Mouse (Mus musculus) olfactory bulb, adult 2 months (tissue): ENCODE measurements around the gene Ric3. TPM values are rescaled to one million over a fixed set of nuclear protein-coding genes. Genes with fewer than 3 reads are reported as not detected.

Experiments
- H3K27ac ChIP-seq: fragments of 200-500 bp; 2 replicates; pipeline ENCODE4 v1.5.1; 2012; ENCODE audit warnings: low read depth, low read length; ENCODE audit not compliant: insufficient read depth
- H3K4me1 ChIP-seq: fragments of 200-500 bp; 2 replicates; pipeline ENCODE4 v1.6.1; 2012; ENCODE audit warnings: low read length; ENCODE audit not compliant: control insufficient read depth, insufficient read depth
- H3K4me3 ChIP-seq: fragments of 200-500 bp; 2 replicates; pipeline ENCODE4 v1.5.1; 2012; ENCODE audit warnings: mild to moderate bottlenecking, low read depth, low read length, moderate library complexity; ENCODE audit not compliant: insufficient read depth
- CTCF ChIP-seq: fragments of 200-500 bp; IDR thresholded peaks from 2 replicates; pipeline ENCODE4 v1.5.1; 2012; ENCODE audit warnings: low read depth, mild to moderate bottlenecking, low read length, moderate library complexity; ENCODE audit not compliant: insufficient read depth
- POLR2A ChIP-seq: fragments of 200-500 bp; IDR thresholded peaks from 2 replicates; pipeline ENCODE4 v1.6.1; 2012; ENCODE audit warnings: mild to moderate bottlenecking, low read depth, low read length, moderate library complexity; ENCODE audit not compliant: insufficient read depth
- WGBS: fragments of 180-500 bp; shearing (Covaris S2); methylation state at CpG from one replicate; pipeline ENCODE4 v1.1.7; 2018; 5-methylcytosine and 5-hydroxymethylcytosine counted together
- polyA plus RNA-seq: library from polyadenylated mRNA; stranded (reverse); fragments of >200 nt; gene quantifications from 2 replicates; pipeline ENCODE4 v1.2.4, GENCODE M21; 2012; ENCODE audit warnings: low replicate concordance; ENCODE audit not compliant: missing spikeins, insufficient read depth, insufficient read length

Ric3 gene
- polyA plus RNA-seq, 1 experiment: not detected

DNA sequence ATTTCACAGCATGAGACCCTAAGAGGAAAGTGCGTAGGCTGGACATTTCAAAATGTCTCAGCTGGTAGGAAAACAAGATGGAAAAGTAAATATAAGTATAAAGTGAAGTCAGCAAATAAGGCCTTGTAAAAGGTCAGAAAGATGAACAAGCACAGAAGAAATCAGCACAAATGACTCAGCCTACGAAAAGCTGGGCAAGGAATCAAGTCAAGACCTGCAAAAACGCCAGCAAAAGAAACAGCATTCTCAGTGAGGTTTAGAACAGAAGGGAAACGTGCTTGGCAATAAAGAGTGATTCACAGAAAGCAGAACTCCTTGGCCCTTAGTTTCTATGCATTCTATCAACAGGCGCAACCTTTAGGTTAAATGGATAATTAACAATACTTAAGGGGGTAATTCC lies 10.8 kb downstream of the Ric3 start:
- Histone ChIP-seq H3K4me1 (peaks cover 2% of the 10 kb centered on the region; the same call in 1 of the 2 replicates), H3K4me3 (no peak overlapping the region), H3K27ac (no peak overlapping the region)
- 35% methylated on average over 5 of the region's 5 CpGs for WGBS
- TF ChIP-seq CTCF (no peak), POLR2A (no peak)

DNA sequence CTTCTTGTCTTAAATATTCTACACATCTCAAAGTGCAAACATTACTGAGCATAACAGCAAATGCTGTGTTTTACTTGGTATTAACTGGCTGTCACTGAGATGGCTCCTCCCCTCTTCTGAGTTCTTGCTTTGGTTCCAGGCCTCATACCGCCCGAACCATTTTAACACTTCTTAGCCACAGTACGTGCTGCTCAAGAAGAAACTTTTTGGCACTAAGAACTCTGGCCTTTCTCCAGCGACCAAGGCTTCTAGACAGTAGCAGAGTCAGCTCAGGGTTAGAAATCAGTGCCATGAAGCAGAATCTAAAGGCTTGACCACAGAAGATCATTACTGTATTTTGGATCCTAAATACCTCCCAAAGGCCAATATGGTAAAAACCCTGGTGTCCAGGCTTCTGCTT lies 13.5 kb downstream of the Ric3 start:
- Histone ChIP-seq H3K27ac (no peak overlapping the region), H3K4me3 (no peak overlapping the region), H3K4me1 (peaks cover 2% of the 10 kb centered on the region; the same call in 1 of the 2 replicates)
- WGBS: 65% methylated on average over 4 of the region's 4 CpGs
- TF ChIP-seq POLR2A: no peak
- no peak for TF ChIP-seq CTCF

DNA sequence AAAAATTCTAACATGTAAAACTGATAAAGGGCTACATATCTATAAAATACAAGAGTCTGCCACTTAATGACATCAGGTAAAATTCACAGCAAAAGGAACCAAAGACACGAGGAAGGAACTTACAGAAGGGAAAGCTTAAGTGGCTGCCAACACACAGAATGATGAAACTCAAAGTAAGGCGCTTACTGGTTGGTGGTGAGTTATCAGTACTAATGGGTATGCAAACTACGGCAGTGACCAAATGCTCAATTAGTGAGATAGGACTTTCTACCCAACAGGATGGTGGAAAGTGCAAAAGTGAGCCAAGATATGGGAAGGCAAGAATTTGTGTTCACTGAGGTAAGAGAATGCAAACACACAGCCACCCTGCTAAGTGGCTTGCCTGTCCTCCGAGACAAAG lies 23.6 kb downstream of the Ric3 start:
- no peak overlapping the region for H3K4me3 ChIP-seq
- no peaks in the 10 kb centered on the region for H3K4me1 ChIP-seq
- 93% methylated on average over 4 of the region's 4 CpGs for WGBS
- no peak overlapping the region for H3K27ac ChIP-seq
- TF ChIP-seq CTCF (no peak), POLR2A (no peak)

DNA sequence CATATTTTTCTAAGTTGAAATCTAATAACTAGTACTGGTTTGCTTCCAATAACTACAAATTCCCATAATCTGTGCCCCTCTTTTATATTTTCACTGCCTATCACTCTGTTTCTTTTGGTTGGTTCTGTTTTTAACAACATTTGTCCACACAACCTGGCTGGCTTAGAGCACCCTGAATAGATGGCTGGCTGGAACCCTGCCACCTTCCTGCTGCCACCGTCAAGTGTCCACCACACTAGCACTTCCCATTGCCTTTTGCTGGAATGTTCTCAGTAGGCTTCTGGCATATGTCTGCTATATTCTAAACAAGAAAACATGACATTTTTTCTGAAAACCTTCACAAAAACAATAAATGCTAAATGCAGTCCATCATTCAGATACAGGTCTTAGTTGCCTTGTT lies 32.3 kb downstream of the Ric3 start:
- 73% methylated on average over 1 of the region's 1 CpGs for WGBS
- TF ChIP-seq CTCF (no peak), POLR2A (no peak)

DNA sequence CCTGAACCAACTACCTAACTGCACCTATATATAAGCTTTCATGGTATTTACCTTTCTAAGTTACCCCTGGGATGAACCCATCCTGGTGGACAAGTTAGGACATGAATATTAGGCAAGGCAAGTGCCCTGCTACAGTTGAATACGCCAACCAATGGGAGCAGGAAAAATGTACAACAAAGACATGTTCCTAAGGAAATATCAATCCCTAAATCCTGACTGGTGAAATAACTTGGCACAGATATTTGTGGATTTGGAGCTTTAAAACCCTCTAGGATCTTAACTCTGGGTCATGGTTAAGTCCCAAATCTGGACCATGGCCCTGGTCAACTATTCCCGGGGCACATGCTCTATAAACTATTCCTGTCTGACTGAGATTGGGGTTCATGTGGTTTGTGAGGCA lies 37.3 kb downstream of the Ric3 start:
- TF ChIP-seq POLR2A: no peak
- Histone ChIP-seq H3K27ac (no peak overlapping the region), H3K4me1 (no peaks in the 10 kb centered on the region), H3K4me3 (no peak overlapping the region)
- WGBS: 94% methylated on average over 2 of the region's 2 CpGs

More for the DNA sequence above, 32.3 kb downstream of the Ric3 start:
- no peaks in the 10 kb centered on the region for H3K4me1 ChIP-seq
- H3K27ac ChIP-seq: no peak overlapping the region
- H3K4me3 ChIP-seq: no peak overlapping the region

DNA sequence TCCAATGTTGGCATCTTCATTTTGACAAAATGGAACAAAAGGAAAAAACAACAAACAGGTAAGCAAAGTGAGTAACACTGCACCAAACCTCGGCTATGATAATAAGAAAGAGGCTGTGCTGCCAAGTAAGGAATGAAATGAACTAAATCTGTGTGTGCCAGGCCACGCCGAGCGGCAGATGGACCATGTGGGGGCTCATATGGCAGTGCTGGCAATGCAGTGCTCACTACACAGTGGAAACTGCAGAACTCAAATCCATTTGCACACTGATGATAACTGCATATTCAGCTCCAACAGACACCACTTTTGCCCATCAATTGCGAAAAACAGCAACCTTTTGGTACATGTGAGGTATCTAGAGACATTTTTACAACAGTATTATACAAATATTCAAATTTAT lies 43.7 kb downstream of the Ric3 start:
- TF ChIP-seq CTCF (no peak), POLR2A (no peak)
- Histone ChIP-seq H3K4me3 (no peak overlapping the region), H3K27ac (no peak overlapping the region), H3K4me1 (0 out of 2 replicates have a peak, but pooled peaks cover 2% of the 10 kb centered on the region)
- 82% methylated on average over 5 of the region's 5 CpGs for WGBS

DNA sequence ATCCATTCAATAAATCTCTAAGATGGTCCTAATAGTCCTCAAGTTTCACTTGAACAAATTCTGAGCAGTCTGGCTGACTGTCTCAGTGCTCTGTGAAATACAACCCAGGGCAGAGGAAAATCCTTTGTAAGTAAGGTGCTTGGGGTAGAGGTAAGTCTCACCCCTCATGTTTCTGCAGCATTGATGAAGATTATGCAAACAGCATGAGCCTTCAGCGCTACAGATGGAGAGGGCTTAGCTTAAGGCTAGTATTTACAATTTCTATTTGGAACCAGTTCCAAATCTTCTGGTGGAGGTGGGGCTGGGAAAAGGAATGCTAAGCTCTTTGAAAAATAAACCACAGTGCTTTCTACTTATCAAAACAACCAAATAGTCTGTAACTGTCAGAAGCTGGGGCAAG lies 44.1 kb downstream of the Ric3 start:
- Histone ChIP-seq H3K4me1 (0 out of 2 replicates have a peak, but pooled peaks cover 2% of the 10 kb centered on the region), H3K4me3 (no peak overlapping the region), H3K27ac (no peak overlapping the region)
- no peak for TF ChIP-seq POLR2A
- no peak for TF ChIP-seq CTCF
- 43% methylated on average over 1 of the region's 1 CpGs for WGBS

DNA sequence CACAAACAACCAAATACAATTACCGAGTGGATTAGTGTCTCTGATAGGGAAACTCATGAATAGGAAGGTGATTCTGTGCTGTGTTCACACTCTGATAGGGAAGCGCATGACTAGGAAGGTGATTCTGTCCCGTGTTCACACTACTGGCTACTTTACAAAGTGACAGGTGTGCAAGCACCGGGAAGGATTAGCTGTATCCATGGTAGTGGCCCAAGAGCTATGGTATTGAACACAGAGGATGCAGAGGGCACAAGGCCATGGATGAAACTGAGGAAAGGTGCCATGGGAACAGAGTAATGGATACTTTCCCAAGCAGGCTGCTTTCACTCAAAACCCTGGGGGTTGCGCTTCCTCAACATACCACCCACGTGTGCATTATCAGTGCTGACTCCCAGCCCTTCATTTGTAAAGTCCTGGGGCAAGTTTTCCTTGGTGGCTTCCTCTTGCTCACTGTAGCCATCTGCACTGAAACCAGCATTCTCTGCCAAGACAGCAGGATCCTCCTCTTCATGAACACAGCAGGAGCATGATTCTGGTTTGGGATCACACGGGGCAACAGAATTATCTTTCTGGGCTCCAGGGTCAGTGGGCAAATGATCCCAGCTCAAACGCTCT lies 44.9 kb downstream of the Ric3 start:
- TF ChIP-seq POLR2A: no peak
- no peak for TF ChIP-seq CTCF
- H3K4me1 ChIP-seq: 0 out of 2 replicates have a peak, but pooled peaks cover 2% of the 10 kb centered on the region
- WGBS: 79% methylated on average over 8 of the region's 8 CpGs
- H3K4me3 ChIP-seq: no peak overlapping the region
- H3K27ac ChIP-seq: no peak overlapping the region

DNA sequence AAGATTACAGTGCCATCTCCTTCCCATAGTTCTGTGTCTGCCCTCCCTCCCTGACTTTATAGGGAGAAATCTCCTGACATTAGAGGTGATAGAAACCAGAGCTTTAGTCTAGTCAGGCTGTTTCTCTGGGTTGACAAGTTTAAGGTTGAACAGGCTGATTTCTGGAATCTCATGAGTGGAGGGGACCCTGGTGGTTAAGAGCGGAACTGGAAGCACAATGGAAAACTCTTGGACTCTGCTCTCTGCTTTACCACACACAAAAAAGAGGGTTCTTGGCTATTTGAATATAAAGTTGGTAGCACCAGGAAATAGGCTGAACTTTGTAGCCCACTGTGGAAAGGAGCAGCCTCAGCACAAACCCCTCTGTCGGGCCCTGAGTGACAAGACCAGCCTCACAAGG lies 51.1 kb downstream of the Ric3 start:
- H3K27ac ChIP-seq: no peak overlapping the region
- H3K4me1 ChIP-seq: peaks cover 7% of the 10 kb centered on the region; the same call in 1 of the 2 replicates
- 80% methylated on average over 2 of the region's 2 CpGs for WGBS
- H3K4me3 ChIP-seq: no peak overlapping the region
- TF ChIP-seq CTCF (no peak), POLR2A (no peak)
